Mouse (Mus musculus) heart, postnatal 4 days (tissue): Measurements from ENCODE around the gene Zfp12. TPM values are rescaled to one million over a fixed set of nuclear protein-coding genes. Genes with fewer than 3 reads are reported as not detected.

Experiments used
- DNase-seq: peaks from one replicate; pipeline ENCODE4 v3.0.0; 2021
- total RNA-seq, 2 experiments: library from RNA; stranded (reverse); gene quantifications; 2 replicates each; pipeline ENCODE4 v1.2.3; 2021

Gene Zfp12
- total RNA-seq, 2 experiments from 2014 or later, result 10.4 to 10.8 TPM

- DNase-seq, result no peak
Observed at GRCm38 (mm10) chr5:143268985-143269362, 34.0 kb downstream of the Zfp12 start.

- peak; percentile 73 for DNase-seq
Observed at GRCm38 (mm10) chr5:143269363-143270150, 34.6 kb downstream of the Zfp12 start, which contains the start of gene Zfp316. Zfp316 (minus strand) TSS chr5:143270022.

GRCm38 (mm10) chr5:143270151-143270519 is 35.2 kb downstream of the Zfp12 start:
- no peak for DNase-seq

GRCm38 (mm10) chr5:143271642-143272041 is 36.7 kb downstream of the Zfp12 start:
- DNase-seq, result no peak

- DNase-seq, result no peak
Observed at GRCm38 (mm10) chr5:143272108-143272507, 37.1 kb downstream of the Zfp12 start.

- DNase-seq, result no peak
Observed at GRCm38 (mm10) chr5:143272540-143273330, 37.8 kb downstream of the Zfp12 start.

GRCm38 (mm10) chr5:143275761-143276160 is 40.8 kb downstream of the Zfp12 start:
- DNase-seq, result no peak

GRCm38 (mm10) chr5:143279247-143279646 is 44.3 kb downstream of the Zfp12 start:
- no peak for DNase-seq

GRCm38 (mm10) chr5:143284762-143285161 is 49.8 kb downstream of the Zfp12 start:
- no peak for DNase-seq

- no peak for DNase-seq
Observed at GRCm38 (mm10) chr5:143287774-143288328, 52.9 kb downstream of the Zfp12 start.

GRCm38 (mm10) chr5:143288378-143288911 is 53.5 kb downstream of the Zfp12 start:
- DNase-seq, result no peak

GRCm38 (mm10) chr5:143289299-143289698 is 54.3 kb downstream of the Zfp12 start:
- no peak for DNase-seq

GRCm38 (mm10) chr5:143292879-143293278 is 57.9 kb downstream of the Zfp12 start:
- DNase-seq, result no peak

- peak; percentile 14 for DNase-seq
Observed at GRCm38 (mm10) chr5:143293404-143293803, 58.4 kb downstream of the Zfp12 start, which contains the start of gene Zfp853. Zfp853 (minus strand) TSS chr5:143293623.

- no peak for DNase-seq
Observed at GRCm38 (mm10) chr5:143294862-143295261, 59.9 kb downstream of the Zfp12 start.

GRCm38 (mm10) chr5:143295330-143295729 is 60.4 kb downstream of the Zfp12 start:
- DNase-seq, result no peak

GRCm38 (mm10) chr5:143297986-143298385 is 63.0 kb downstream of the Zfp12 start:
- peak; percentile 26 for DNase-seq

- DNase-seq, result no peak
Observed at GRCm38 (mm10) chr5:143298391-143298790, 63.4 kb downstream of the Zfp12 start.

Other genes with a start within 250 kb of the Zfp12 start
- gene Rnf216, start 122.2 kb upstream of the Zfp12 start, total RNA-seq, result 10 to 100 TPM; 28.9 to 32.2 TPM
- gene Olfr718-ps1, start 87.6 kb upstream of the Zfp12 start, total RNA-seq, result not detected
- 1 to 10 TPM; 8.3 to 9.4 TPM for gene Rbak, start 54.4 kb upstream of the Zfp12 start, total RNA-seq
- gene Spdye4b, start 54.1 kb upstream of the Zfp12 start, total RNA-seq, result not detected
- gene Spdye4a, start 8.3 kb upstream of the Zfp12 start, total RNA-seq, result not detected
- 1 to 10 TPM; 5.1 to 6.2 TPM for gene Zfp316, start 34.9 kb downstream of the Zfp12 start, total RNA-seq
- gene Zfp853, start 58.5 kb downstream of the Zfp12 start, total RNA-seq, result under 1 TPM; 0.31 to 0.47 TPM
- gene E130309D02Rik, start 80.2 kb downstream of the Zfp12 start, total RNA-seq, result 10 to 100 TPM; 21.8 to 22.6 TPM
- gene Zdhhc4, start 94.1 kb downstream of the Zfp12 start, total RNA-seq, result 10 to 100 TPM; 35.6 to 37.3 TPM
- under 1 TPM in 1 of 2 experiments, not detected in 1; 0.07 TPM for gene Grid2ip, start 122.2 kb downstream of the Zfp12 start, total RNA-seq
- gene Kdelr2, start 168.7 kb downstream of the Zfp12 start, total RNA-seq, result 100 to 1,000 TPM; 118 to 122 TPM
- 1 to 10 TPM; 8.0 to 8.7 TPM for gene Daglb, start 229.4 kb downstream of the Zfp12 start, total RNA-seq